Mouse (Mus musculus) bone marrow, adult 2 months (tissue): ENCODE data around the gene Sobp. TPM values are rescaled to one million over a fixed set of nuclear protein-coding genes. Genes with fewer than 3 reads are reported as not detected.
A peak's percentile ranks its signal among the peaks of the same experiment; 100 is the strongest.

Experiments used
- H3K27ac ChIP-seq: fragments of 200-500 bp; 2 replicates; pipeline ENCODE4 v1.5.1; 2012; ENCODE audit warnings: low read depth, mild to moderate bottlenecking, control low read depth, inconsistent platforms, low read length; ENCODE audit not compliant: control insufficient read depth, poor library complexity, insufficient read depth
- H3K4me1 ChIP-seq: fragments of 200-500 bp; 2 replicates; pipeline ENCODE4 v1.6.1; 2011; ENCODE audit warnings: low read length; ENCODE audit not compliant: control insufficient read depth, insufficient read depth
- H3K4me3 ChIP-seq: fragments of 200-500 bp; replicated peaks from 2 replicates; pipeline ENCODE3; 2011; ENCODE audit warnings: mild to moderate bottlenecking, low read depth, low read length, control low read depth; ENCODE audit not compliant: control insufficient read depth
- CTCF ChIP-seq: fragments of 200-500 bp; IDR thresholded peaks from 2 replicates; pipeline ENCODE4 v1.5.1; 2011; ENCODE audit warnings: low read length, control low read depth; ENCODE audit not compliant: control insufficient read depth, insufficient read depth
- POLR2A ChIP-seq: fragments of 200-500 bp; IDR thresholded peaks from 2 replicates; pipeline ENCODE4 v1.6.1; 2011; ENCODE audit warnings: low read depth, mild to moderate bottlenecking, control low read depth, low read length, borderline replicate concordance; ENCODE audit not compliant: control insufficient read depth
- WGBS: fragments of 180-500 bp; shearing (Covaris S2); methylation state at CpG from one replicate; pipeline ENCODE4 v1.1.7; 2018; 5-methylcytosine and 5-hydroxymethylcytosine counted together
- polyA plus RNA-seq: library from polyadenylated mRNA; stranded (reverse); fragments of >200 nt; gene quantifications from 2 replicates; pipeline ENCODE4 v1.2.4, GENCODE M21; 2011; ENCODE audit warnings: low replicate concordance; ENCODE audit not compliant: missing spikeins, insufficient read depth, insufficient read length

Gene Sobp
- polyA plus RNA-seq, 1 experiment = not detected

DNA sequence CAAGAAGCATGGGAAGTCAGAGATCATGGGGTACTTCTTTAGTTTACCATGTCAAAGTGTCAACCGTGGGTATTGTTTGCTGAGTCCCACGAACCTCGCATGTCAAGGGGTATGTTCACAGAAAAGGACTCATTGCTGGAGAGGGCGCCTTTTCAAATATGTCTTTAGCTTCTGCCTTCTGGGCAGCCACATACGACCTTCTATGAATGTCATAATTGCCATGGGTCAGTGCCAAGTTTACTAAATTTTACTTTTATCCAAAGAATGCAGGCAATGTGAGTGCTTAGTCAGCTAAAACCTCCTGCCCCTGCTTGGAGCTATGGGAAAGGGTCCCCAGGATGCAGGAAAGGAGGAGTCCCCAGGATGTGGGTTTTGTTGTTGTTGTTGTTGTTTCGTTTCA, 197.8 kb downstream of the Sobp start:
- Histone ChIP-seq H3K4me3 (no peak overlapping the region), H3K4me1 (no peaks in the 10 kb centered on the region; the same call in 1 of the 2 replicates), H3K27ac (no peak overlapping the region)
- TF ChIP-seq CTCF = no peak
- no peak for TF ChIP-seq POLR2A
- 79% methylated on average over 6 of the region's 6 CpGs for WGBS

DNA sequence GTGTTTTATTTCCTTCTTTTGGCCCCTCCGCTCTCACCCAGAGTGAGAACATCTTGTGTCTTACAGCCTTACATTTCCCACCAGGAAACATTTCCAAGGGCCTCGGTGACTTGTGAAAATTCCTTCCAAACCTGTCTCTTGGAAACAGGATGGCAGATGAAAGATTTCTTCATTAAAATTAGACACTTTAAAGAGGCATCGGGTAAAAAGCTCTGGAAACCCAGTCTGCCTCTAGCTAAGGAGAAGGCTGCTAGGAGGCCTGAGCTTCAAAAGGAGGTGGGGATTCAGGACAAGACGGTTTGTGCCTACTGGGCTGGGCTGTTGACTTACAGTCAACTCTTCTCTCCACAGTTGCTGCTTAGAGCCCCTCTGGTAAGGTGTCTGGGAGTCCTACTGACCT, 200.8 kb downstream of the Sobp start:
- no peaks in the 10 kb centered on the region; the same call in 1 of the 2 replicates for H3K4me1 ChIP-seq
- no peak for TF ChIP-seq POLR2A
- TF ChIP-seq CTCF = no peak
- no peak overlapping the region for H3K4me3 ChIP-seq
- no peak overlapping the region for H3K27ac ChIP-seq
- WGBS = 53% methylated on average over 4 of the region's 4 CpGs

DNA sequence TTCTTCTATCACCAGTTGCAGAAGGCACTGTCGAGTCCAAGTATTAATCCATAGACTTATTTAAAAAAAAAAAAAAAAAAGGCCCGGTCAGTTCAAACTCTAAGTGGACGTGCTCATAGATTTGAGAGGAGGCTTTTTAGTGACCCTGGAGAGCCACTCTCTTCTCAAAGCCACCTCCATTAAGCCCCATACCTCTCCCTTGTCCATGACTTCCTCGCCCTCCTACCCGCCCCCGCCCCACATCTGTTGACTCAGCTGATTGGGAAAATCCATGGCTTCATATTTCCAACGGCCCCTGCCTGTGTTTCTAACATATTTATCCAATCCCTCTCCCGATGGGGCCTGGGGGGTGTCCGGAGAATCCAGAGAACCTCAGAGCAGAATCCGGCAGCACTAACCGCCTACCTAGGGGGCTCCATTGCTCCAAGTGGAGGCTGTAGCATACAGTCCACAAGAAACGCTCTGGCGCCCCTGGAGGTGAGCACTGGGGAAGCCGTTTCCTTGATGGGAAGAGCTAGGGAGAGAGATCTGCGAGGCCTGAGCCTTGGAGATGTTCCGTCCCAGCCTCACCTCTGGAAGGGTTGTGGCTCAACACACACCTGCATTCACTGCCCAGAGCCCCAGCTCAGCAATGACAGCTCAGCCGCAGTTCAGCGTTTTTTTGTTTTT, 201.7 kb downstream of the Sobp start:
- no peaks in the 10 kb centered on the region; the same call in 1 of the 2 replicates for H3K4me1 ChIP-seq
- H3K27ac ChIP-seq = no peak overlapping the region
- peak; percentile 48; the same call in 1 of the 2 replicates for TF ChIP-seq CTCF
- no peak for TF ChIP-seq POLR2A
- no peak overlapping the region for H3K4me3 ChIP-seq
- WGBS = 42% methylated on average over 18 of the region's 18 CpGs

DNA sequence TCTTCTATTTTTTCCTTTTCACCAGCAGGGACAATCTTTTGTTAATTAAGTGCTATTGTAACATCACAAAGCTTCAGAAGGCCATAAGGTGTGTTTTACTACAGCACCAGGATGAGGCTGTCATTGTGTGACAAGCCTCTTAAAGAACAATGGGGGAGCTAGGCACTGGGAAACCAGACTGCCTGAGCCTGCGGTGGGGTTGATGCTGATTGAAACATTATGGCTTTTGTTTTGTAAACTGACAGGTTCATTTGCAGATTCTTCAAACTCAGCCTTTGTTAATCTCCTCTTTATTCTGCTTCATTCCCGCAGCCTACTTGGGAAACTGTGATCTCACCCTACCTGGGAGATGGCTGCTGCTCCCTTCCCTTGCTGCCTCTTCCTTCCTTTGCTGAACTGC, 206.0 kb downstream of the Sobp start:
- H3K4me1 ChIP-seq = no peaks in the 10 kb centered on the region; the same call in 1 of the 2 replicates
- no peak overlapping the region for H3K27ac ChIP-seq
- TF ChIP-seq CTCF (no peak), POLR2A (no peak)
- no peak overlapping the region for H3K4me3 ChIP-seq
- 65% methylated on average over 2 of the region's 2 CpGs for WGBS

DNA sequence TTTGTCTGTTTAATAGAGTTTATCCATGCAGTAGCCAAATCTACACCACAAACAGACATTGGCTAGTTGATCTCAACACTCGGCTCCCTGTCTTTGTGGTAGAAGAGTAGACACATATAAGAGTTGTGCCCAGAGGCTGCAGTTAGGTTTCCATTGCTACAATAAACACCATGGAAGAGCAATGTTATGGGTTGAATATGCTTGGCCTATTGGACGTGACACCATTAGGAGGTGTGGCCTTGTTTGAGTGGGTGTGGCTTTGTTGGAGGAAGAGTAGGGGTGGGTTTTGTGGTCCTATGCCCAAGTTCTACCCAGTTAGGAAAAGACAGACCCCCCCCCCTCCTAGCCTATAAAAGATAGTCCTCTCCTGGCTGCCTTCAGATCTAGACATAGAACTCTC, 211.3 kb downstream of the Sobp start:
- H3K27ac ChIP-seq = no peak overlapping the region
- H3K4me1 ChIP-seq = peaks cover 1% of the 10 kb centered on the region; the same call in 1 of the 2 replicates
- 62% methylated on average over 2 of the region's 2 CpGs for WGBS
- TF ChIP-seq CTCF = no peak
- no peak for TF ChIP-seq POLR2A
- H3K4me3 ChIP-seq = no peak overlapping the region

DNA sequence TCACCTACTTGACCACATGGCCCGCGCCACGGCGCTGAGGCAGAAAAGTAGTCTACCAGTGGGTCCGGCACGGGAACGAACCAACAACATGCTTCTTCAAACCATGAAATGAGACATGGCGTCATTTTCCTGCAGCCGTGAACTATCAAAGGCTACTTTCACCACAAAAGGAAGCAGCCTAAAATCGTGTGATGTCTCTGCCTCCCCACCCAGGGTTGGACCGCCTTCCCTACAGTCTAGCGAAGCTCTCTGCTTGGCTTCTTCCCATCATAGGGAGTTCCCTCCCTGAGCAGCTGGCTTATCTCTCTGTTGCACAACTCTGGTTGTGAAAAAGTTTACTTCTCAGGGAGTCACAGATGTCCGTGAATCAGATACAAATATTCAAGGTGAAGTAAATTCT, 211.7 kb downstream of the Sobp start:
- 17% methylated on average over 13 of the region's 13 CpGs for WGBS
- H3K4me3 ChIP-seq = peak overlapping the region; percentile 61

DNA sequence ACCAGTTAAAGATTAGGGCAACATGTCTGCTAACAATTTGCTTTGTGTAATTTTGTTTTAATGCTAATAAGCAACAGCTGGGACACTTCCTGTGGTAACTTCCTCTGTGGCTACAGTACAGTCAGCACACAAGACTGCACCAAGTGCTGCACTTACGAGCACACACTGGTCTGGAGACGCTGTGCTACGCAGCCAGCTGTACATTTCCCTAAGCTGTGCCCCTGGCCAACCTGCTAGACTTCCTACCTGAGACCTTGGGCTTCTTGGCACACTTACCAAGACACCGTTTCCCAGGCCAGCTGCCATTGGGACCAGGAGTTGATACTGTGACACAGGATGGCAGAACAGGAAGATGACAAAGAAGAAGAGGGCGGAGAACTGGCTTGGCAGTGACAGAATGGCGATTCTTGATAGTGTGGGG, 212.1 kb downstream of the Sobp start:
- Histone ChIP-seq H3K4me1 (peaks cover 1% of the 10 kb centered on the region; the same call in 1 of the 2 replicates), H3K4me3 (peak overlapping the region; percentile 61), H3K27ac (peak overlapping the region; percentile 46)

More for the DNA sequence above, 211.7 kb downstream of the Sobp start:
- H3K4me1 ChIP-seq = peaks cover 1% of the 10 kb centered on the region; the same call in 1 of the 2 replicates
- TF ChIP-seq POLR2A (no peak), CTCF (no peak)
- peak overlapping the region; percentile 46 for H3K27ac ChIP-seq

DNA sequence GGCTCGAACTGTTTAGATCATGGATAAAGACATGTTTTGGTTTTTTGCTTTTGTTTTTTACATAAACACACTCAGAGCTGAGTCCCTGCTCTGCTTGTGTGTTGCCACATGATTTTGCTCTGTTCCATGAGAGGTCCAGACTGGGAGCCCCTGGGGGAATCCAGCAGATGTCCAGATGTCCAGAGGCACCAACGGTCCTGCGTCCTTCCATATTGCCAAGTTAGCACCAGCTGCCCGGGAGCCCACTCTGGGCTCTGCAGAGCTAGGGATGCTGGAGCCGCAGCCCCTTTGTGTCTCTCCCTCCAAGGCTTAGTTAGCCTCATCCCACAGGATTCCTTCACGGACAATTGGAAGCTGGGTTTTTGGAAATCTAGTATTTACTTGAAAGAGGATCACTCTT, 212.6 kb downstream of the Sobp start:
- Histone ChIP-seq H3K4me3 (no peak overlapping the region), H3K27ac (no peak overlapping the region), H3K4me1 (peaks cover 1% of the 10 kb centered on the region; the same call in 1 of the 2 replicates)
- TF ChIP-seq CTCF (no peak), POLR2A (no peak)
- WGBS = 67% methylated on average over 6 of the region's 6 CpGs

More for the DNA sequence above, 212.1 kb downstream of the Sobp start:
- 4% methylated on average over 6 of the region's 6 CpGs for WGBS
- TF ChIP-seq POLR2A (no peak), CTCF (no peak)
